Comparison of ENCODE assay signal across 7 mouse cellular contexts in genomic region chr12:84408819-84409507, GRCm38 (mm10). TPM values are rescaled to one million over a fixed set of nuclear protein-coding genes. Genes with fewer than 3 reads are reported as not detected.
DNase-seq lines count a peak whose midpoint lies in the region; ATAC-seq lines count a peak whose summit lies in the region.

Entpd5 (minus strand) TSS chr12:84409029.
Bbof1 (plus strand) TSS chr12:84409071.

- peak; percentile 92 for ATAC-seq in intestine, embryonic 16.5 days
- peak; percentile 94 for ATAC-seq in midbrain, embryonic 11.5 days (ENCODE audit: low FRiP score)

- peak within 1 kb of the TSS; percentile 88 for H3K9ac ChIP-seq in intestine, embryonic 16.5 days (ENCODE audit: low read depth, low read length)
- H3K9ac ChIP-seq in midbrain, embryonic 11.5 days (ENCODE audit: low read length): peak within 1 kb of the TSS; percentile 85

- H3K4me1 ChIP-seq in intestine, embryonic 16.5 days (ENCODE audit: control insufficient read depth, insufficient read depth, low read length): 0 out of 2 replicates have a peak, but pooled peaks cover 3% of the 10 kb centered on the region
- H3K4me1 ChIP-seq in midbrain, embryonic 11.5 days (ENCODE audit: control insufficient read depth, insufficient read depth, low read length): peaks cover 5% of the 10 kb centered on the region

- peak within 1 kb of the TSS; percentile 89 for H3K4me3 ChIP-seq in intestine, embryonic 16.5 days (ENCODE audit: low read length)
- H3K4me3 ChIP-seq in midbrain, embryonic 11.5 days (ENCODE audit: low read depth, low read length): peak within 1 kb of the TSS; percentile 69

- no peaks in the 10 kb centered on the region for H3K27me3 ChIP-seq in intestine, embryonic 16.5 days (replicated peaks; ENCODE audit: control insufficient read depth, insufficient read depth, low read length)
- peaks cover 2% of the 10 kb centered on the region; the same call in 1 of the 2 replicates for H3K27me3 ChIP-seq in midbrain, embryonic 11.5 days (ENCODE audit: control insufficient read depth, insufficient read depth, low read length)

- peak; percentile 91 to 93 for DNase-seq in adrenal gland, adult 18-20 months (ENCODE audit: low spot score in 2 of 2)
- DNase-seq in embryo, embryonic 11 days: peak; percentile 95
- peak; percentile 85 to 86 for DNase-seq in gastrocnemius, postnatal 36 days
- peak; percentile 91 to 94 for DNase-seq in left cerebral cortex, postnatal 36 days (ENCODE audit: low spot score in 2 of 2)
- DNase-seq in midbrain, embryonic 11.5 days (ENCODE audit: low spot score, missing footprints): peak; percentile 99
- peak; percentile 68 for DNase-seq in skeletal muscle tissue, adult 2 months (ENCODE audit: low read depth, low spot score)

- intact Hi-C loops in gastrocnemius, postnatal 36 days (cut with DNase I): no loop called here
- intact Hi-C loops in left cerebral cortex, postnatal 36 days (cut with DNase I): loop anchor here (2.0 kb wide), 1 partner anchor 42 kb away; the partner anchor contains the start of genes Aldh6a1 and Lin52

- H3K27ac ChIP-seq in intestine, embryonic 16.5 days (ENCODE audit: low read length): peak within 1 kb of the TSS; percentile 77
- H3K27ac ChIP-seq in midbrain, embryonic 11.5 days (ENCODE audit: low read depth, low read length): peak within 1 kb of the TSS; percentile 59

- 3% methylated on average over 39 of the region's 63 CpGs for WGBS in intestine, embryonic 16.5 days
- 2% methylated on average over 41 of the region's 63 CpGs for WGBS in midbrain, embryonic 11.5 days

- no peaks in the 10 kb centered on the region for H3K9me3 ChIP-seq in intestine, embryonic 16.5 days (ENCODE audit: control insufficient read depth, low read length)
- no peaks in the 10 kb centered on the region for H3K9me3 ChIP-seq in midbrain, embryonic 11.5 days (ENCODE audit: control insufficient read depth, low read length)

- H3K4me2 ChIP-seq in intestine, embryonic 16.5 days (ENCODE audit: low read depth, low read length): peak within 1 kb of the TSS; percentile 92
- peak within 1 kb of the TSS; percentile 96 for H3K4me2 ChIP-seq in midbrain, embryonic 11.5 days

- H3K36me3 ChIP-seq in intestine, embryonic 16.5 days (ENCODE audit: control insufficient read depth, insufficient read depth, low read length): no peaks in the 10 kb centered on the region
- no peaks in the 10 kb centered on the region for H3K36me3 ChIP-seq in midbrain, embryonic 11.5 days (ENCODE audit: control insufficient read depth, insufficient read depth, low read length)

RNA-seq across cellular contexts. Expression of gene Entpd5, which starts in this region (rescaled TPM):
- 100 to 1,000 TPM in 1 of 2 experiments, 10 to 100 TPM in 1; 77.4 to 111 TPM for total RNA-seq in adrenal gland, adult 18-20 months (2021)
- total RNA-seq in gastrocnemius, postnatal 36 days (2021): 10 to 100 TPM; 10.8 to 13.5 TPM
- polyA plus RNA-seq in intestine, embryonic 16.5 days (2015; fragmentation: Nextera tagmentation; extraction: Ambion mirVana): 53.0 and 60.2 TPM in 2 replicates
- 10 to 100 TPM; 24.0 to 25.4 TPM for total RNA-seq in left cerebral cortex, postnatal 36 days (2021)
- polyA plus RNA-seq in midbrain, embryonic 11.5 days (2014; fragmentation: Nextera tagmentation; extraction: Ambion mirVana): 8.8 and 9.3 TPM in 2 replicates

RNA-seq across cellular contexts. Expression of gene Bbof1, which starts in this region (rescaled TPM):
- 1 to 10 TPM; 1.4 to 1.5 TPM for total RNA-seq in adrenal gland, adult 18-20 months (2021)
- total RNA-seq in gastrocnemius, postnatal 36 days (2021): 1 to 10 TPM; 1.4 to 1.7 TPM
- 0.56 and 0.84 TPM in 2 replicates for polyA plus RNA-seq in intestine, embryonic 16.5 days (2015; fragmentation: Nextera tagmentation; extraction: Ambion mirVana)
- 1 to 10 TPM; 4.6 to 9.0 TPM for total RNA-seq in left cerebral cortex, postnatal 36 days (2021)
- polyA plus RNA-seq in midbrain, embryonic 11.5 days (2014; fragmentation: Nextera tagmentation; extraction: Ambion mirVana): 0.70 and 0.81 TPM in 2 replicates

Comparison
In these comparisons a context has a peak if more than half of its experiments do, and no peak if none do; other contexts are left out.
1. Peak in every context shown above with its lines: DNase-seq, ATAC-seq, H3K4me3 ChIP-seq and H3K27ac ChIP-seq.